Mouse (Mus musculus): ENCODE data around the gene Npas3.

GRCm38 (mm10) chr12:53527046-53527445 lies 278.6 kb downstream of the Npas3 start:
- TF ChIP-seq CTCF (IDR thresholded peaks at IDR 0.05; ENCODE audit: low read depth, low read length), result no peak
- no peak for TF ChIP-seq POLR2A (IDR thresholded peaks at IDR 0.05; ENCODE audit: insufficient read depth, low read length)
- TF ChIP-seq EP300 (IDR thresholded peaks at IDR 0.05; ENCODE audit: insufficient read depth, low read depth, low read length), result no peak

Measured in ES-Bruce4 (cell line).